Mouse (Mus musculus) myocyte (in vitro differentiated cells): ENCODE results near the gene Filip1. TPM values are rescaled to one million over a fixed set of nuclear protein-coding genes. Genes with fewer than 3 reads are reported as not detected.

Experiments
- H3K27me3 ChIP-seq: one replicate; pipeline ENCODE4 v1.6.1; 2011; ENCODE audit not compliant: control insufficient read depth, insufficient read depth, insufficient read length
- H3K36me3 ChIP-seq: one replicate; pipeline ENCODE4 v1.6.1; 2011; ENCODE audit not compliant: control insufficient read depth, insufficient read depth
- H3K4me2 ChIP-seq: one replicate; pipeline ENCODE4 v1.6.1; 2011; ENCODE audit warnings: low read depth, control low read depth
- H3K4me3 ChIP-seq: one replicate; pipeline ENCODE4 v1.5.1; 2011; ENCODE audit warnings: mild to moderate bottlenecking, control low read depth, moderate library complexity
- H3K79me2 ChIP-seq: one replicate; pipeline ENCODE4 v1.6.1; 2011; ENCODE audit not compliant: control insufficient read depth, insufficient read depth
- H3ac ChIP-seq: one replicate; pipeline ENCODE4 v1.6.1; 2011; ENCODE audit not compliant: control insufficient read depth, insufficient read length
- CEBPB ChIP-seq: IDR thresholded peaks from 2 replicates; pipeline ENCODE4 v1.6.1; 2011; ENCODE audit warnings: mild to moderate bottlenecking, moderate library complexity; ENCODE audit not compliant: poor library complexity, insufficient read depth, severe bottlenecking
- E2F4 ChIP-seq: IDR thresholded peaks from one replicate; pipeline ENCODE4 v1.6.1; 2011; ENCODE audit warnings: mild to moderate bottlenecking, control low read depth, moderate library complexity; ENCODE audit not compliant: insufficient read depth
- MAX ChIP-seq: IDR thresholded peaks from one replicate; pipeline ENCODE4 v1.6.1; 2011; ENCODE audit warnings: low read depth, mild to moderate bottlenecking, control low read depth
- MYOD1 ChIP-seq, 3 experiments: IDR thresholded peaks; one replicate each; pipeline ENCODE4 v1.6.1; 2011; ENCODE audit warnings: control low read depth in 2 of 3, low read depth in 2 of 3, mild to moderate bottlenecking in 2 of 3, moderate library complexity in 1 of 3; ENCODE audit not compliant: insufficient read length in 2 of 3, control insufficient read depth in 1 of 3
- MYOG ChIP-seq, 3 experiments: IDR thresholded peaks; one replicate each; pipeline ENCODE4 v1.6.1; 2011; ENCODE audit warnings: control low read depth in 2 of 3, low read depth in 2 of 3, mild to moderate bottlenecking in 2 of 3; ENCODE audit not compliant: insufficient read length in 2 of 3, control insufficient read depth in 1 of 3, insufficient read depth in 1 of 3
- POLR2A ChIP-seq: IDR thresholded peaks from one replicate; pipeline ENCODE4 v1.6.1; 2011; ENCODE audit warnings: low read depth, mild to moderate bottlenecking, control low read depth, moderate library complexity; ENCODE audit not compliant: insufficient read length
- POLR2AphosphoS2 ChIP-seq: IDR thresholded peaks from one replicate; pipeline ENCODE4 v1.6.1; 2011; ENCODE audit warnings: low read depth, control low read depth; ENCODE audit not compliant: insufficient read length
- REST ChIP-seq: IDR thresholded peaks from one replicate; pipeline ENCODE4 v1.6.1; 2011; ENCODE audit warnings: mild to moderate bottlenecking, control low read depth, moderate library complexity; ENCODE audit not compliant: insufficient read depth, insufficient read length
- SRF ChIP-seq: IDR thresholded peaks from one replicate; pipeline ENCODE4 v1.6.1; 2011; ENCODE audit warnings: low read depth; ENCODE audit not compliant: control insufficient read depth, insufficient read length
- TCF12 ChIP-seq: IDR thresholded peaks from one replicate; pipeline ENCODE4 v1.6.1; 2011; ENCODE audit warnings: mild to moderate bottlenecking, control low read depth; ENCODE audit not compliant: poor library complexity, insufficient read depth, severe bottlenecking
- TCF3 ChIP-seq: IDR thresholded peaks from one replicate; pipeline ENCODE4 v1.6.1; 2011; ENCODE audit warnings: low read depth, control low read depth; ENCODE audit not compliant: insufficient read length
- USF1 ChIP-seq: IDR thresholded peaks from one replicate; pipeline ENCODE4 v1.6.1; 2011; ENCODE audit warnings: low read depth, mild to moderate bottlenecking, control low read depth, moderate library complexity
- polyA plus RNA-seq: library from polyadenylated mRNA; unstranded; fragments of >200 nt; fragmentation: generic; extraction: Trizol; gene quantifications from one replicate; pipeline ENCODE4 v1.2.1, GENCODE M21; 2012; ENCODE audit warnings: missing spikeins

Filip1 gene
- polyA plus RNA-seq, 1 experiment, result 7.0 TPM

- Histone ChIP-seq H3K27me3 (no peaks in the 10 kb centered on the region), H3K36me3 (no peaks in the 10 kb centered on the region), H3K4me2 (no peak overlapping the region), H3ac (no peak overlapping the region), H3K4me3 (no peak overlapping the region), H3K79me2 (no peaks in the 10 kb centered on the region)
- TF ChIP-seq TCF3, result no peak
- no peak for TF ChIP-seq MYOD1 (IDR thresholded peaks at IDR 0.05; ENCODE audit: control insufficient read depth in 1 of 3, insufficient read length in 2 of 3, low read depth in 2 of 3)
- TF ChIP-seq MYOG (IDR thresholded peaks at IDR 0.05; ENCODE audit: control insufficient read depth in 1 of 3, insufficient read depth in 1 of 3, insufficient read length in 2 of 3, low read depth in 2 of 3), result no peak
- TF ChIP-seq MAX, result no peak
- no peak for TF ChIP-seq TCF12
- no peak for TF ChIP-seq USF1
- TF ChIP-seq SRF, result no peak
- no peak for TF ChIP-seq CEBPB
- no peak for TF ChIP-seq E2F4
- no peak for TF ChIP-seq POLR2AphosphoS2
- TF ChIP-seq POLR2A, result no peak
- no peak for TF ChIP-seq REST
These were observed 123.5 kb downstream of the Filip1 start for GRCm38 (mm10) chr9:79889132-79889531.

GRCm38 (mm10) chr9:79885244-79886210, 127.1 kb downstream of the Filip1 start:
- H3ac ChIP-seq, result no peak overlapping the region
- H3K4me2 ChIP-seq, result no peak overlapping the region
- H3K4me3 ChIP-seq, result no peak overlapping the region
- TF ChIP-seq MYOG (IDR thresholded peaks at IDR 0.05; ENCODE audit: control insufficient read depth in 1 of 3, insufficient read depth in 1 of 3, insufficient read length in 2 of 3, low read depth in 2 of 3) (no peak), TCF12 (no peak), MYOD1 (IDR thresholded peaks at IDR 0.05; ENCODE audit: control insufficient read depth in 1 of 3, insufficient read length in 2 of 3, low read depth in 2 of 3) (no peak), REST (no peak), MAX (no peak), E2F4 (no peak), SRF (no peak), USF1 (no peak), CEBPB (no peak), POLR2A (no peak), TCF3 (no peak)
- H3K79me2 ChIP-seq, result no peaks in the 10 kb centered on the region
- H3K27me3 ChIP-seq, result no peaks in the 10 kb centered on the region
- H3K36me3 ChIP-seq, result no peaks in the 10 kb centered on the region

GRCm38 (mm10) chr9:79883139-79883538, 129.5 kb downstream of the Filip1 start:
- H3K27me3 ChIP-seq, result no peaks in the 10 kb centered on the region
- H3K79me2 ChIP-seq, result no peaks in the 10 kb centered on the region
- no peak overlapping the region for H3ac ChIP-seq
- no peak overlapping the region for H3K4me2 ChIP-seq
- TF ChIP-seq MYOG (IDR thresholded peaks at IDR 0.05; ENCODE audit: control insufficient read depth in 1 of 3, insufficient read depth in 1 of 3, insufficient read length in 2 of 3, low read depth in 2 of 3), result no peak
- no peak for TF ChIP-seq REST
- TF ChIP-seq CEBPB, result no peak
- no peak for TF ChIP-seq TCF12
- TF ChIP-seq MYOD1 (IDR thresholded peaks at IDR 0.05; ENCODE audit: control insufficient read depth in 1 of 3, insufficient read length in 2 of 3, low read depth in 2 of 3), result no peak
- TF ChIP-seq E2F4, result no peak
- no peak for TF ChIP-seq USF1
- no peak for TF ChIP-seq SRF
- no peak for TF ChIP-seq POLR2A
- TF ChIP-seq MAX, result no peak
- TF ChIP-seq TCF3, result no peak
- no peak for TF ChIP-seq POLR2AphosphoS2
- no peak overlapping the region for H3K4me3 ChIP-seq
- H3K36me3 ChIP-seq, result no peaks in the 10 kb centered on the region

- no peaks in the 10 kb centered on the region for H3K36me3 ChIP-seq
- H3ac ChIP-seq, result no peak overlapping the region
- no peak overlapping the region for H3K4me3 ChIP-seq
- peaks cover 4% of the 10 kb centered on the region for H3K27me3 ChIP-seq
- no peak for TF ChIP-seq CEBPB
- peak in 1 of 3 experiments; percentile 55 for TF ChIP-seq MYOD1 (IDR thresholded peaks at IDR 0.05; ENCODE audit: control insufficient read depth in 1 of 3, insufficient read length in 2 of 3, low read depth in 2 of 3)
- H3K4me2 ChIP-seq, result no peak overlapping the region
- H3K79me2 ChIP-seq, result no peaks in the 10 kb centered on the region
These were observed 132.6 kb downstream of the Filip1 start for GRCm38 (mm10) chr9:79880031-79880430.
